Mouse (Mus musculus): ENCODE results near the gene Itpripl1.
"Not testable (repeated sequence)": the region's sequence is repeated elsewhere in the genome, so short reads cannot be mapped to it uniquely, and the experiment has no call there.

The Itpripl1 gene

DNA sequence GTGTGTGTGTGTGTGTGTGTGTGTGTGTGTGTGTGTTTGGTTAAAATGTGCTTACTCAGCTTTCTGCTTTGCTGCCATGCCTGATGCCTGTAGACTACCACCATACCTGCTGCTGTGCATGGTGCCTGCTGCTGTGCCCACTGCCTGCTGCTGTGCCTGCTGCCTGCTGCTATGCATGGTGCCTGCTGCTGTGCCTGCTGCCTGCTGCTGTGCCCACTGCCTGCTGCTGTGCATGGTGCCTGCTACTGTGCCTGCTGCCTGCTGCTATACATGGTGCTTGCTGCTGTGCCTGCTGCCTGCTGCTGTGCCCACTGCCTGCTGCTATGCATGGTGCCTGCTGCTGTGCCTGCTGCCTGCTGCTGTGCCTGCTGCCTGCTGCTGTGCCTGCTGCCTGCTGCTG is 53.1 kb downstream of the Itpripl1 start:
- not testable (repeated sequence) for DNase-seq (ENCODE audit: low read depth)

Data from induced T-regulatory cell, adult 2 months (primary cell).